Mouse (Mus musculus): ENCODE data around the gene Slc3a2. TPM values are rescaled to one million over a fixed set of nuclear protein-coding genes. Genes with fewer than 3 reads are reported as not detected.
A peak's percentile ranks its signal among the peaks of the same experiment; 100 is the strongest.

The Slc3a2 gene
- total and polyA plus RNA-seq, 3 experiments = 269 to 478 (median 284) TPM

DNA sequence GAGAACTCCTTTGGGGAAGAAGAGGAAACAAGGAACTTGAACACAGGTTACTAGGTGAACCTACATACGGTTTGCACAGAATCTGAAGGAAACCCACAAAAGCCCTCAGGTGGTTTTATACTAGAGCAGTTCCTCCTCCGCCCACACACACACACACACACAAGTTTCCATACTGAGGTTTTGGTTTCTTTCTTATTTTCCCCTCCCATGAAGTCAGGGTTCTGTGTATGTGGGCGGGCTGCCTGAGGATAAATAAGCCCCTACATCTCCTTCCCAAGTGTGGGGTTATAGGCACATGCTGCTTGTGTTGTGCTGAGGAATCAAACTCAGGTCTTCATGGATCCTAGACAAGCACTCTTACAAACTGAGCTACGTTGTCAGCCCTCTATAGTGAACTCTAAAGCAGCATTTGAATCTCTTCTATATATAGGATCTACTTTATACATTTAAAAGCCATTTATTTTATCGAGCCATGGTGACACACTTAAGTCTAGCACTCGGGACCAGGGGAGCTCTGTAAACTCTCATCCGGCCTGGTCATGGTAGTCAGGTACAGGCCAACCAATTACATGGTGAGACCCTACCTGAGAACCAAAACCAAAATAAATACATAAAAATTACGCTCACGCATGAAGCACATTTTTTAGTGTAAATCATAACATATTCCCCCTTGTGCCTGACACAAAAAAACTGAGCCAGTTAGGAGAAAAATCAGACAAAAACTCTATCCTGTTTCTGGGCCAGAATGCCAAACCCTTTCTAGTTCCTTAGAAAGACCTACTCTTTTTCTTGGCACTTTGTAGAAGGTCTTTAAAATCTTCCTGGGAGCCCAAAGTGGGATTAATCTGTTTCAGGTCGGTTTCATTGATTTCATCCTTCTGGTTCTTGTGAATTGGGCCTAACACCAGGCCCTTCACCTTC is 11.0 kb downstream of the Slc3a2 start:
- no peaks in the 10 kb centered on the region for H3K9me3 ChIP-seq (replicated peaks; ENCODE audit: low read length)
- H3K27ac ChIP-seq (ENCODE audit: insufficient read depth, low read depth) = peak overlapping the region; percentile 96
- in situ Hi-C loops (cut with MboI; ENCODE audit: low pct_ligation_motif_present, low pct_unique_long_range_greater_than_20kb, low sequenced_read_pairs) = no loop called here
- H3K79me2 ChIP-seq (replicated peaks; ENCODE audit: control insufficient read depth, extremely low read depth, insufficient read depth, poor library complexity, severe bottlenecking) = peaks cover 33% of the 10 kb centered on the region
- no peaks in the 10 kb centered on the region for H3K27me3 ChIP-seq (replicated peaks)
- H3K9ac ChIP-seq (ENCODE audit: insufficient read depth, low read depth) = peak overlapping the region; percentile 96
- peaks cover 43 to 55% of the 10 kb centered on the region in 2 experiments for H3K36me3 ChIP-seq (replicated peaks in 1 of 2; ENCODE audit: control insufficient read depth in 1 of 2, insufficient read depth in 1 of 2, low read length in 1 of 2)
- peaks cover 0 to 52% of the 10 kb centered on the region in 2 experiments; a peak in 2 of 4 replicates for H3K4me1 ChIP-seq (ENCODE audit: control insufficient read depth in 1 of 2, insufficient read depth in 2 of 2)
- H3K4me2 ChIP-seq (ENCODE audit: insufficient read depth, low read depth, poor library complexity, severe bottlenecking) = peak overlapping the region; percentile 86
- dilution Hi-C loops (cut with MboI; ENCODE audit: extremely low pct_ligation_motif_present, extremely low pct_unique_long_range_greater_than_20kb, low sequenced_read_pairs) = no loop called here
- DNase-seq (ENCODE audit: extremely low read depth) = peak; percentile 80
- peak overlapping the region; percentile 73 to 99 (median 89) for H3K4me3 ChIP-seq (replicated peaks in 1 of 3; ENCODE audit: low read depth in 2 of 3, low read length in 2 of 3, poor library complexity in 1 of 3)
- TF ChIP-seq MYC (IDR thresholded peaks at IDR 0.05; ENCODE audit: low read depth, low read length) (0 out of 2 replicates have a peak, but pooled peaks have one; percentile 28), MAZ (IDR thresholded peaks at IDR 0.05; ENCODE audit: low read depth, low read length) (no peak), IRF4 (IDR thresholded peaks at IDR 0.05; ENCODE audit: low read depth, low read length) (peak; percentile 80), ZMIZ1 (IDR thresholded peaks at IDR 0.05; ENCODE audit: low read depth, low read length) (peak; percentile 46; the same call in 1 of the 2 replicates), NELFE (IDR thresholded peaks at IDR 0.05; ENCODE audit: low read depth, low read length) (peak; percentile 35; the same call in 1 of the 2 replicates), UBTF (IDR thresholded peaks at IDR 0.05; ENCODE audit: low read depth, low read length) (no peak), ZNF384 (IDR thresholded peaks at IDR 0.05; ENCODE audit: low read depth, low read length) (no peak), ZKSCAN1 (IDR thresholded peaks at IDR 0.05; ENCODE audit: borderline replicate concordance, low read depth, low read length) (no peak), HCFC1 (IDR thresholded peaks at IDR 0.05; ENCODE audit: low read depth, low read length) (no peak), RCOR1 (conservative IDR thresholded peaks at IDR 0.05; ENCODE audit: low read depth, low read length) (0 out of 2 replicates have a peak, but pooled peaks have one; percentile 44), NRF1 (IDR thresholded peaks at IDR 0.05; ENCODE audit: low read depth, low read length) (no peak), CTCF (conservative IDR thresholded peaks at IDR 0.05 in 1 of 2, IDR thresholded peaks at IDR 0.05 in 1 of 2; ENCODE audit: low read depth in 2 of 2, low read length in 2 of 2) (no peak), ZC3H11A (IDR thresholded peaks at IDR 0.05; ENCODE audit: low read depth, low read length) (no peak), CHD2 (IDR thresholded peaks at IDR 0.05; ENCODE audit: low read length) (no peak; the same call in 1 of the 2 replicates), POLR2A (IDR thresholded peaks at IDR 0.05; ENCODE audit: low read depth, low read length) (peak; percentile 51; the same call in 1 of the 2 replicates), CHD1 (IDR thresholded peaks at IDR 0.05; ENCODE audit: low read depth, low read length) (no peak; the same call in 1 of the 2 replicates), E2F4 (IDR thresholded peaks at IDR 0.05; ENCODE audit: insufficient replicate concordance, low read depth, low read length) (no peak), RAD21 (IDR thresholded peaks at IDR 0.05; ENCODE audit: low read depth, low read length) (no peak), JUND (conservative IDR thresholded peaks at IDR 0.05; ENCODE audit: low read depth, low read length) (no peak), USF2 (conservative IDR thresholded peaks at IDR 0.05; ENCODE audit: low read depth, low read length) (no peak), SMC3 (IDR thresholded peaks at IDR 0.05; ENCODE audit: low read depth, low read length) (no peak), GABPA (IDR thresholded peaks at IDR 0.05; ENCODE audit: insufficient replicate concordance, low read depth, low read length) (no peak), MAX (IDR thresholded peaks at IDR 0.05; ENCODE audit: low read length) (no peak; the same call in 1 of the 2 replicates), ETS1 (conservative IDR thresholded peaks at IDR 0.05; ENCODE audit: low read depth, low read length) (peak; percentile 77), KAT2A (IDR thresholded peaks at IDR 0.05; ENCODE audit: insufficient replicate concordance, low read length) (0 out of 2 replicates have a peak, but pooled peaks have one; percentile 14), BHLHE40 (IDR thresholded peaks at IDR 0.05; ENCODE audit: low read depth, low read length) (peak; percentile 50), TBP (conservative IDR thresholded peaks at IDR 0.05; ENCODE audit: low read depth, low read length) (peak; percentile 65), MEF2A (IDR thresholded peaks at IDR 0.05; ENCODE audit: borderline replicate concordance, low read depth, low read length) (peak; percentile 47; the same call in 1 of the 2 replicates), PAX5 (IDR thresholded peaks at IDR 0.05; ENCODE audit: low read length) (no peak), EP300 (IDR thresholded peaks at IDR 0.05; ENCODE audit: low read length) (peak; percentile 86), MXI1 (IDR thresholded peaks at IDR 0.05; ENCODE audit: low read depth, low read length) (peak; percentile 71; the same call in 1 of the 2 replicates), TCF12 (IDR thresholded peaks at IDR 0.05; ENCODE audit: low read depth, low read length) (peak; percentile 58; the same call in 1 of the 2 replicates), SIN3A (IDR thresholded peaks at IDR 0.05; ENCODE audit: low read length) (peak; percentile 97), MAFK (IDR thresholded peaks at IDR 0.05; ENCODE audit: insufficient replicate concordance, low read length) (peak; percentile 36; the same call in 1 of the 2 replicates), USF1 (IDR thresholded peaks at IDR 0.05; ENCODE audit: low read depth, low read length) (no peak), ELF1 (IDR thresholded peaks at IDR 0.05; ENCODE audit: low read depth, low read length) (peak; percentile 48), POLR2AphosphoS2 (IDR thresholded peaks at IDR 0.05; ENCODE audit: low read depth, low read length) (peak; percentile 85)

Data from CH12.LX (cell line).